Mouse (Mus musculus): ENCODE data around the gene Egfl7. TPM values are rescaled to one million over a fixed set of nuclear protein-coding genes. Genes with fewer than 3 reads are reported as not detected.

The Egfl7 gene
- polyA plus RNA-seq, 1 experiment = 1.5 TPM

DNA sequence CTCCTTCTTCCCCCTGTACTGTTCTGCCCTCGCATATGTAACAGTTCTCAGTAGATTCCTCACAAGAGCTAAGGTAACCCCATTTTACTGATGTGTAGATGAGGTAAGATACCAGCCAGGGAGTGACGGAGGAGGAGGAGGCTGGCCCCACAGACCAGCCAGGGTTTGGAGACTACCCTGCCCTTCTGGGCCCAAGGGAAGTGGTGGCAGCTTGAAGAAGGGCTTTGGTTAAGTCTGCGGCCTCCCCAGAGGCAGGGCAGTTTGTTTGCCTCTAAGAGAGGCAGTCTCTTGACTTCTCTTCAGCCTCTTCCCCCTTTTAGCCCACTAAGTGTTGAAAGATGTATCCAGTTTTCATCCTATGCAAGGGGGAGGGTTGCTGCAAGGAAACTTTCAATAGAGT is 26.8 kb downstream of the Egfl7 start:
- no peak overlapping the region for H3K27ac ChIP-seq (ENCODE audit: insufficient read depth, low read depth, low read length)
- peaks cover 5% of the 10 kb centered on the region; the same call in 1 of the 2 replicates for H3K4me1 ChIP-seq (ENCODE audit: control insufficient read depth, insufficient read depth, low read length)
- no peak overlapping the region for H3K4me3 ChIP-seq (ENCODE audit: insufficient read depth, low read length)
- TF ChIP-seq POLR2A (IDR thresholded peaks at IDR 0.05; ENCODE audit: borderline replicate concordance, low read depth, low read length) = no peak
- no peak for TF ChIP-seq CTCF (IDR thresholded peaks at IDR 0.05; ENCODE audit: low read depth, low read length)

DNA sequence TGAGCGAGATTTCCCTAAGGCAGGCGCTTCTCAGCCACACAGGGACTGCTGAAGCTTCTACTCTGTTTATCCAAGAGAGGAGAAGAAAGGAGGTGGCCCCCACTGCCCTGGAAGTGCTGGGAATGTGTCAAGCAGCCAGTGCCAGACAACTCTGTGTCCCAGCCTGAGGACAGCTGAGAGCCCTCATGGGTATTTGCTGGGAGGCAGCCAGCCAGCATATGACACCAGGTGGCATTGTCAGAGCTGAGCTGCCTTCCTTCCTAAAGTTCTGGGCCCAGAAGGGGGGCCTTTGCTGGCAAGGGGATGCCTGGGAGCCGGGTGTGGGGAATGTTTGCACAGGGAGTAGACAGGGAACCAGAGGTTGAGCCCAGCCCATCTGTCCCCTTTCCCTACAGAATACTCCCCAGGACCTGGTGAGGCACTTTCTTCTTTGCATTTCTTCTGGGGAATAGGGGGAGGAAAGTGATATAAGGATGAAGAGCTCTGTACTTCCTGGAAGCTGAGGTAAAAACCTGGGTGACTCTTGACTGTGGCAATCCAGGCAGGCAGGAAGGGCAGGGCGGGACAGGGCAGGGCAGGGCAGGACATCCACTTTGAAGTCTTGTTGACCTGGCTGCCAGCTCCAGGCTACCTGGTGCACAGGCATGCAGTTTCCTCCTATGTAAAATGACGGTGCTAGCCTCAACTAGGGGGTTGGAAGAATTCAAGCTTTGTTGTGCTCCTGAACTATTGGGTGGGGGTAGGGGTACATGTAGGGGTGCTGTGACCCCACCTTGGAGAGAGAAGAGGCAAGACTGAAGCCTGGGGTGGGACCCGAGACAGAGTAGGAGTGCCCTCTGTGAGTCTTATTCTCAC is 27.5 kb downstream of the Egfl7 start:
- TF ChIP-seq POLR2A (IDR thresholded peaks at IDR 0.05; ENCODE audit: borderline replicate concordance, low read depth, low read length) = no peak
- no peak for TF ChIP-seq CTCF (IDR thresholded peaks at IDR 0.05; ENCODE audit: low read depth, low read length)
- Histone ChIP-seq H3K4me1 (ENCODE audit: control insufficient read depth, insufficient read depth, low read length) (peaks cover 5% of the 10 kb centered on the region; the same call in 1 of the 2 replicates), H3K27ac (ENCODE audit: insufficient read depth, low read depth, low read length) (no peak overlapping the region), H3K4me3 (ENCODE audit: insufficient read depth, low read length) (no peak overlapping the region)

DNA sequence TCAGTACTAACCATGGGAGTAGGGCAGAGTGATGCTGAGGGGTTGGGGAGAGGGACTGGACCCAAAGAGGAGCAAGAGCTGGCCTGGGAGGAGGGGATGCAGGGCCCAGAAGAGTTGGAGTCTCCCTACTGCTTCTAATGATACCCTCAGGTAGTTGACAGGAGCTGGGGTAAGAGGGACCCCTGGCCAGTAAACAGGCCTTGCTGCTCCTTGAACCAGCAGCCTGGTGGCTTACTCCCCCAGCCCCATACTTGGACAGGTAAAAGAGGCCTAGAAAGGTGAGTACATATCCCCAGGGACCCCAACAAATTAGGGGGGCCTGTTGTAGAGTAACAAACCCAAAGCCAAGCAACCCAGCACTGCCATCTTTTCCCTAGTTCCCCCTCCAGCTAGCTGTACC is 29.0 kb downstream of the Egfl7 start:
- no peak for TF ChIP-seq POLR2A (IDR thresholded peaks at IDR 0.05; ENCODE audit: borderline replicate concordance, low read depth, low read length)
- TF ChIP-seq CTCF (IDR thresholded peaks at IDR 0.05; ENCODE audit: low read depth, low read length) = no peak
- H3K4me3 ChIP-seq (ENCODE audit: insufficient read depth, low read length) = no peak overlapping the region
- H3K27ac ChIP-seq (ENCODE audit: insufficient read depth, low read depth, low read length) = no peak overlapping the region
- peaks cover 3% of the 10 kb centered on the region; the same call in 1 of the 2 replicates for H3K4me1 ChIP-seq (ENCODE audit: control insufficient read depth, insufficient read depth, low read length)

DNA sequence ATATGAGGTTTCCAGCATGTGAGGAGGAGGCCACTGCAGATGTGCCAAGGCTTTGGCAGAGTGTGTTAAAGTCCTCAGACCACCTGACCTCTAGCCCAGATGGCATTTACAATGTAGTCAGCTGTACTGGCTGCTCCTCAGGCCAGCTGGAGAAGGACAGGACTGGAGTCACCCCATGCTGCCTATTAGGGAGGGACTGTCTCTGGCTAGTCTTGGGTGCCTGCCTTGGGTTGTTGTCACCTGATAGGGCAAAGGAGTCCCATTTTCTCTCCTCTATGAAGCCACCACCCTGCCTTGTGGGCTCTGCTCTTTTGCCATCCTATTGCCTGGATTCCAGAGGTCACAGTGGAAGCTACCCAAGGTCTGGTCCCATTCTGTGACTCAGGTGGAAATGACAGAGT is 29.4 kb downstream of the Egfl7 start:
- Histone ChIP-seq H3K27ac (ENCODE audit: insufficient read depth, low read depth, low read length) (no peak overlapping the region), H3K4me3 (ENCODE audit: insufficient read depth, low read length) (no peak overlapping the region), H3K4me1 (ENCODE audit: control insufficient read depth, insufficient read depth, low read length) (peaks cover 3% of the 10 kb centered on the region; the same call in 1 of the 2 replicates)
- TF ChIP-seq POLR2A (IDR thresholded peaks at IDR 0.05; ENCODE audit: borderline replicate concordance, low read depth, low read length) (no peak), CTCF (IDR thresholded peaks at IDR 0.05; ENCODE audit: low read depth, low read length) (no peak)

DNA sequence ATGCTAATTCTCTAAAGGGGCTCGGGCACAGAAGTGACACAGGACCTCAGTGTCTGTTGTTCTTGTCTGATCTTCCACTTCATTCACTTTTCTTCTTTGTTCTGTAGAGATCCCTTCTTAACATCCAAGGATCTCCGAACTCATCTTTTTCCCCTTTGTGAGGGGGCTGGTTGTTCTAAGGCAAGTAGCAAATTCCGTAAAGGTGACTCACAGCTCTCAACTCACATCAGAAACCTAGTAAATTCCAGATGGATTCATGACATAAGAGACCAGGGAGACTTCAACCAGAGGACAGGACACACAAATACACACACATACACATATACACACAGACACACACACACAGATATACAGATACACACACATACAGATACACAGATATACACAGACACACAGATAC is 30.7 kb downstream of the Egfl7 start:
- Histone ChIP-seq H3K4me3 (ENCODE audit: insufficient read depth, low read length) (no peak overlapping the region), H3K27ac (ENCODE audit: insufficient read depth, low read depth, low read length) (no peak overlapping the region), H3K4me1 (ENCODE audit: control insufficient read depth, insufficient read depth, low read length) (no peaks in the 10 kb centered on the region)
- no peak for TF ChIP-seq POLR2A (IDR thresholded peaks at IDR 0.05; ENCODE audit: borderline replicate concordance, low read depth, low read length)
- TF ChIP-seq CTCF (IDR thresholded peaks at IDR 0.05; ENCODE audit: low read depth, low read length) = no peak

DNA sequence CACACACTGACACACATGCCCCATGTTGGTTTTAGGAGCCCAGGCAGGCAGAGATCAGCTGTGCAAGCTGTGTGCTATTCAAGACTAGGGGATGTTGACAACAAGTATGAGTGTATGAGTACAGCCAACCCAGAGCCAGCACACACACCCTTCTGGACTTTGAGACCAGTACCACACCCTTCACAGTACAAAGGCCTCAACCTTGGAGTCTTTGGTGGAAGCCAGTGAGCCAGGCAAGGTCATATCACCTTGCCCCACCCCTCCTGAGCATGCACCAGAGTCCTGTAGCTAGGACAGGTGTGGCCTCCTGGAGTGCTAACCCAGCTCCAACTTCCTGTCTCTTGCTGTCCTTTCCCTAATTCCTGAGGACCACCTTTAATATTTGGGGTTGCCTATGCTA is 31.2 kb downstream of the Egfl7 start:
- TF ChIP-seq POLR2A (IDR thresholded peaks at IDR 0.05; ENCODE audit: borderline replicate concordance, low read depth, low read length) (no peak), CTCF (IDR thresholded peaks at IDR 0.05; ENCODE audit: low read depth, low read length) (no peak)
- Histone ChIP-seq H3K27ac (ENCODE audit: insufficient read depth, low read depth, low read length) (no peak overlapping the region), H3K4me3 (ENCODE audit: insufficient read depth, low read length) (no peak overlapping the region), H3K4me1 (ENCODE audit: control insufficient read depth, insufficient read depth, low read length) (no peaks in the 10 kb centered on the region)

DNA sequence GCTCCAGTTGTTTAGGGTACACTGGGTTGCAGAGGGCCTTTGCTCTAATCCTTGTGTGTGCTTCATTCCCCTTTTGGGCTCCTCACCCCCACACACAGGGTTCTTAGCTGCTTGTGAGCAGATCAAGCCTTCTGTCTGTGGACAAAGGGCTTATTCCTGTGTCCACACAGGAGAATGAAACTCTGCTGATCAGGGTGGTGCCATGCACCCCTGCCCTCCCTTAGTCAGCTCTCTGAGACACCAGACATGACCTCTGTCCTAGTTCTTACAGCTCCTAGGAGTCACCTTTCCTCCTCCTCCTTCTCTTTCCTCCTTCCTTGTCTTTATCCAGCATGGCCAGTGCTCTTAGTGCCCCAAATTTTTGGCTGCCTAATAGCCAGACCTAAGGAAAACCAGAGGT is 32.1 kb downstream of the Egfl7 start:
- TF ChIP-seq CTCF (IDR thresholded peaks at IDR 0.05; ENCODE audit: low read depth, low read length) (no peak), POLR2A (IDR thresholded peaks at IDR 0.05; ENCODE audit: borderline replicate concordance, low read depth, low read length) (no peak)
- no peak overlapping the region for H3K27ac ChIP-seq (ENCODE audit: insufficient read depth, low read depth, low read length)
- no peaks in the 10 kb centered on the region for H3K4me1 ChIP-seq (ENCODE audit: control insufficient read depth, insufficient read depth, low read length)

DNA sequence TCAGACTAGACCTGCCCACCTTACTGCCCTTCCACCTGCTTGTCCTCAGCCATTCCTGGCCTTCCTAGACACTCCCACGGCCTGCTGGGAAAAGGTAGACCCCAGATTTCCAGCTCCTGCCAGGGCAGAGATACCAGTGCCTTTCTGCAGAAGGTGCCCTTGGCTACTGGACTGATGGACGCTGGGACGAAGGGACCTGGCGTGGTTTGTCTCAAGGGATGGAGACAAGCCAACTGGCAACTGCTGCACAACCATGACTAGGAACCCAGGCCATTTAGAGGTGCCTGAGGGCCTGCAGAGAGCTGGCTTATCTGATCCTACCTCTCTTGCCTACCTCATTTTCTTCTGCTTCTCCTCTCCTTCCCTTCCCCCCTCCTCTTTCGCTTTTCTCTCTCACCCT is 35.1 kb downstream of the Egfl7 start:
- H3K4me1 ChIP-seq (ENCODE audit: control insufficient read depth, insufficient read depth, low read length) = no peaks in the 10 kb centered on the region
- no peak for TF ChIP-seq POLR2A (IDR thresholded peaks at IDR 0.05; ENCODE audit: borderline replicate concordance, low read depth, low read length)
- TF ChIP-seq CTCF (IDR thresholded peaks at IDR 0.05; ENCODE audit: low read depth, low read length) = no peak
- H3K4me3 ChIP-seq (ENCODE audit: insufficient read depth, low read length) = no peak overlapping the region
- H3K27ac ChIP-seq (ENCODE audit: insufficient read depth, low read depth, low read length) = no peak overlapping the region

More for the DNA sequence above, 32.1 kb downstream of the Egfl7 start:
- H3K4me3 ChIP-seq (ENCODE audit: insufficient read depth, low read length) = no peak overlapping the region

DNA sequence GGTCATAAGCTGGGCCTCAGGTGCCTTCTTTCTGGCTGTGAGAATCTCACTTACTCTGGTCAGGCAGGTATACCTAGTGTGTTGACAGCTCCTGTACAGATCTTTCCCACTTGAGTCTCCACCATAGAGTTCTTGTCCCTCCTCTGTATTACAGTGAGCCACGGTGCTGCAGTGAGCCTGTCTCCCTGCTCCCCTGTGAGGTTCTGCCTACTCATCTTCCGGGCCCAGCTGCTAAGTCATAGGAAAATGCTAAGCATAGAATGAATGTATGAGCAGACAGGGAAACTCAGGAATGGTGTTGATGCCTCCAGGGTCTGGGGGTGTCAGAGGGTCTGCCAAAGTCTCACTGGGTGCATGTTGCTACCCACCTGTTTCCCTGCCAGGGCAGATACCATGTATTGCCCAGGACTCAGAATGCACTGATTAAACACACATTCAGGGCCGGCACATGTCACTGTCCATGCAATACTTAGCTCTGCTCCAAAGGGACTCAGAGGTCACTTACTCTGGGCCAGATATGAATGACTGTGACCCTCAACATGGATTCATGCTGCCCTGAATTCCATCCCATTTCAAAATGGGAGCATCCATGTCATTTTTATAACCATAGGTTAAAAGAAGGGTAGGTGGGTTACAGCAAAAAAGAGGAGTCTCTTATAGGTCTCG is 35.8 kb downstream of the Egfl7 start:
- H3K4me1 ChIP-seq (ENCODE audit: control insufficient read depth, insufficient read depth, low read length) = no peaks in the 10 kb centered on the region
- TF ChIP-seq POLR2A (IDR thresholded peaks at IDR 0.05; ENCODE audit: borderline replicate concordance, low read depth, low read length) (no peak), CTCF (IDR thresholded peaks at IDR 0.05; ENCODE audit: low read depth, low read length) (no peak)
- H3K4me3 ChIP-seq (ENCODE audit: insufficient read depth, low read length) = no peak overlapping the region
- H3K27ac ChIP-seq (ENCODE audit: insufficient read depth, low read depth, low read length) = no peak overlapping the region

DNA sequence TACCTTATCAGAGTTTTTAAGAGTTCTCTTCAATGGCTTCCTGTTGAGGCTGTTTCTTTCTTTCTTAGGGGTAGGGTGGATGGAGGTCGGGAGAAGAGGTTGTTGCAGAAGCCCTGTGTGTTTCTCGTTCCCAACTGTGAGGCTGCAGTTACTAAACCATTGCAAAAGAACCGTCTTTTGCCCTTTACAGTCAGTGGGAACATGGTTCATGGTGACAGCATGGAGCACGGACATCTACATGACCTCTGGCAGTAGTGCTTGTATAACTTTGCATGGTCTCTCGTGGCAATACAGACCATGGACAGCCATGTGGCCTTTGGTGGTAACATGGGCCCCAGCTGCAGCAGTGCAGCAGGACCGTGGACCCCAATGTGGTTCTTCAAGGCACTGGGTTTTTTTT is 37.5 kb downstream of the Egfl7 start:
- TF ChIP-seq CTCF (IDR thresholded peaks at IDR 0.05; ENCODE audit: low read depth, low read length) (no peak), POLR2A (IDR thresholded peaks at IDR 0.05; ENCODE audit: borderline replicate concordance, low read depth, low read length) (no peak)
- Histone ChIP-seq H3K4me1 (ENCODE audit: control insufficient read depth, insufficient read depth, low read length) (no peaks in the 10 kb centered on the region), H3K4me3 (ENCODE audit: insufficient read depth, low read length) (no peak overlapping the region), H3K27ac (ENCODE audit: insufficient read depth, low read depth, low read length) (no peak overlapping the region)
